Mouse (Mus musculus) CH12.LX (cell line): ENCODE measurements around the gene Slc35c1.

Experiments used
- CTCF ChIP-seq, 2 experiments: IDR thresholded peaks in 1 of 2; conservative IDR thresholded peaks in 1 of 2; 2 replicates each; pipeline ENCODE4 v1.5.1; 2011 to 2012; ENCODE audit warnings: low read depth in 2 of 2, low read length in 2 of 2, improper control_type of control experiment in 1 of 2, inconsistent platforms in 1 of 2, mild to moderate bottlenecking in 1 of 2, moderate library complexity in 1 of 2
- GABPA ChIP-seq: IDR thresholded peaks from 2 replicates; pipeline ENCODE4 v1.6.1; 2012; ENCODE audit warnings: low read depth, low read length, improper control_type of control experiment, inconsistent platforms; ENCODE audit not compliant: insufficient replicate concordance
- JUN ChIP-seq: IDR thresholded peaks from 2 replicates; pipeline ENCODE4 v1.6.1; 2011; ENCODE audit warnings: low read depth, mild to moderate bottlenecking, low read length, improper control_type of control experiment, moderate library complexity; ENCODE audit not compliant: insufficient read depth
- PAX5 ChIP-seq: IDR thresholded peaks from 2 replicates; pipeline ENCODE4 v1.6.1; 2012; ENCODE audit warnings: low read length, inconsistent platforms, mixed read lengths
- SIN3A ChIP-seq: IDR thresholded peaks from 2 replicates; pipeline ENCODE4 v1.6.1; 2012; ENCODE audit warnings: low read length, improper control_type of control experiment, inconsistent platforms

GRCm38 (mm10) chr2:92438567-92438966, 21.8 kb downstream of the Slc35c1 start:
- TF ChIP-seq SIN3A (no peak), PAX5 (no peak), CTCF (conservative IDR thresholded peaks at IDR 0.05 in 1 of 2, IDR thresholded peaks at IDR 0.05 in 1 of 2; ENCODE audit: low read depth in 2 of 2, low read length in 2 of 2) (no peak), GABPA (no peak), JUN (no peak)
